Mouse (Mus musculus): Measurements from ENCODE around the gene Sec14l3.

Gene Sec14l3

DNA sequence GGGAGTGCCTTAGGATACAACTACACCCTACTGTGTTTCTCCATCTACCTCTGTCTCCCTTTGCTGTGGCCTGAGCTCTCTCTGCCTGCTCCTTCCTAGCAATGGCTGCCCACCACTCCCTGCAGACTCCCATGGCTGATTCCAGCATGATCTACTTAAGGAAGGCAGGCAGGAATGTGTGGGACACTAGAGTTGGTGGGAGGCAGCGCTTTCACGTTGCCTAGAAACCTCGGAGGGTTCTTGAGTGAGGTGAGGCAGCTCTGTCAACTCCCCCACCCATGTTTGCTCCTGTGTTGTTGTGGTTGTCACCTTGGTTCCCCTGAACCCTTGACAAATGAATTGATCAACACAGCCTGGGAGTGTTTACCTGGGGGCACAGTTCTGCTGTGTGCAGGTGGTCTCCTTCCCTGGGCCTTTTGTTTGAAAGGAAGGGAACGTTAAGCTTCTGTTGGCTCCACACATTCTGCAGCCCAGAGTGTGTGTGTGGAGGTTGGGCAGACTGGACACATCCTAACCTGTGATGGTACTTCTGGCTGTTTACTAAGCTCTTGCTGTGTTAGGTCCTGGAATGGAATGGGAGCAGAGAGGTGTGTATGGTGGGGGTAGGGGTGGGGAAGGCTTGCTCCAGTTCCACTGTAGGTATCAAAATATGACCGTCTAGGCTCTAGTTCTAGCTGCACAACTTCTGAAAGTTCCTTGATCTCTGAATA, 3.6 kb upstream of the Sec14l3 start:
- in situ Hi-C loops (cut with MboI), result no loop called here

GRCm38 (mm10) chr11:4062523-4062922, 2.1 kb upstream of the Sec14l3 start:
- in situ Hi-C loops (cut with MboI), result no loop called here

- in situ Hi-C loops (cut with MboI), result no loop called here
Observed at GRCm38 (mm10) chr11:4062981-4063380, 1.7 kb upstream of the Sec14l3 start.

GRCm38 (mm10) chr11:4069664-4070063, 5.0 kb downstream of the Sec14l3 start:
- in situ Hi-C loops (cut with MboI), result no loop called here

DNA sequence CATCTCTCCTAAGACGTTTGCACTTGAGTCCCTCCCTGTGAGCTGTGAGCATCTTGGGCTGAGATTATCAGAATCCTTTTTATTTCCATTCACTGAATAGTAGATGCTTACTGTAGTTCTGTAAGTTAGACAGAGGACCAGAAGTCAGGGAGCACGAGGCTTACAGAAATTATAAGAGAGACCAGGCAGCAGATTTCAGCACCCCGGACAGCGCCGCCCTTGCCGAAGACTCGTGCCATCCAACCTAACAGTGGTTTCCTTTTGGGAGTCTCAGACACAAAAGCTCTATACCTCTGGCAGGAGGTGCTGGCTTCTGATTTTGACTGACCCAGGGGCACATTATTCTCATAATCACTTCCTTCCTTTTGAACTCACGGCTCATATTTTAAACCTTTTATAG, 12.0 kb downstream of the Sec14l3 start:
- in situ Hi-C loops (cut with MboI), result no loop called here

DNA sequence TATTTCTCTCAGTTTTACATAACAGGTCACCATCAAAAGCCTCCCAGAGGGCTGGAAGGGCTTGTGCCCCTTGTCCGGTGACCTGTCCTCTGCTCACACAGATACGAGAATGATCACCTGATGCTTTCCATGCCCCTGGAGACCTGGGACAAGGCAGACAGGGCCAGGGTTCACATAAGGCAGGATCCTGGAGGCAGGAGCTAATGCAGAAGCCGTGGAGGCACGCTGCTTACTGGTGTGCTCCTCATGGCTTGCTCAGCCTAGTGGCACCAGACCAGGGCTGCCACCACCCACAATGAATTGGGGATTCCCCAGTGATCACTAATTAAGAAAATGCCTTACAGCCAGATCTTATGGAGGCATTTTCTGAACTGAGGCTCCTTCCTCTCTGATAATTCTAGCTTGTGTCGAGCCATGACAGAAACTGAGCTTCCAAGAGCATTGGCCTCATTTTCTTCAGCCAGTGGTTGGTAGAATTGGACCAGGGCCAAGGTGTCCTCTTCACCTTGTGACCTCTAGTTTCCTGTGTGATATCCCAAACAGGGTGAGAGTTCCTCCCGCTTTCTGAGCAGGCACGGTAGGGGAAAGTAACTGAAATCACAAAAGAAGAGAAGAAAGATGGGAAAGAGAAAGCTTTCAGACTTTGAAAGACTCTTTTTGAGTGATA, 13.8 kb downstream of the Sec14l3 start:
- in situ Hi-C loops (cut with MboI), result no loop called here

- in situ Hi-C loops (cut with MboI), result no loop called here
Observed at GRCm38 (mm10) chr11:4080219-4080618, 15.6 kb downstream of the Sec14l3 start.

- in situ Hi-C loops (cut with MboI), result no loop called here
Observed at GRCm38 (mm10) chr11:4083316-4084078, 18.9 kb downstream of the Sec14l3 start.

DNA sequence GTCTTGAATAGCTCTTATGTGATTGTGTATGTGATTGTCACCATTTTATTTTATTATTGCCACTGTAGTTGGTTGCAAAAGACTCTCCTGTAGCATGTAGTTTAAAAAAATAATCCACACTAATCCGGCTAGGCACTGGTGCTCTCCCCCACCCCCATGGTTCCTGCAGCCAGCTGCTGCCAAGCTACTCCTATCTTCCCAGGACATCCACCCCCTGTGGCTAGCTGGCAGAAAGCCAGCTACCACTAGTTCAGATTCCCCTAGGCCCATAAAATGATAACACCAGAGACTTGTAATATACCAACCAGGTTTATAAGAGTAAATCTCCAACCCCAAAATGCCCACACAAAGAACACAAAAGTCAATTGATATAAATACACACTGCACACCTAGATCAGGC, 21.6 kb downstream of the Sec14l3 start:
- in situ Hi-C loops (cut with MboI), result no loop called here

DNA sequence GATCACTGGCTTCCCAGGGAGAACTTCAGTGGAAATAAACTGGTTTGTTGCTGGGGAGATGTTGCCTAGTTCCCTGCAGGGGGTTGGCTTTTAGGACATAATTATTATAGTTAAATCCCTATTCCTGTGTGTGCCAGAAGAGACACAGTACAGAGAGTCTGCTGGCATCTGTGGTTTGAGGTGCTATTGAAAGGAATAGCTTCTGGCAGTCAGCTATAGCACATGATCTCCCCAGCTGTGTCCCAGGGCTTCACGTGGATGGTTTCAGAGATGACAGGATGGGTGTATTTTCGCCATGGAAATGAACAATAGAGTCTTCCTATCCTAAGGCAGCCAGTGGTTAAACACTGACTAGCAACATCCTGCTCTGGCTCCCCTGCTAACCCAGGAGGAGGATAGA, 22.6 kb downstream of the Sec14l3 start:
- in situ Hi-C loops (cut with MboI), result no loop called here

- in situ Hi-C loops (cut with MboI), result no loop called here
Observed at GRCm38 (mm10) chr11:4093459-4094377, 29.1 kb downstream of the Sec14l3 start.

- in situ Hi-C loops (cut with MboI), result no loop called here
Observed at GRCm38 (mm10) chr11:4094378-4095170, 29.9 kb downstream of the Sec14l3 start.

GRCm38 (mm10) chr11:4095171-4096053, 30.8 kb downstream of the Sec14l3 start, which contains the start of gene Mtfp1:
TSS of gene Mtfp1 (minus strand) at chr11:4095445.
- in situ Hi-C loops (cut with MboI), result no loop called here

GRCm38 (mm10) chr11:4096054-4096984, 31.7 kb downstream of the Sec14l3 start:
- in situ Hi-C loops (cut with MboI), result no loop called here

DNA sequence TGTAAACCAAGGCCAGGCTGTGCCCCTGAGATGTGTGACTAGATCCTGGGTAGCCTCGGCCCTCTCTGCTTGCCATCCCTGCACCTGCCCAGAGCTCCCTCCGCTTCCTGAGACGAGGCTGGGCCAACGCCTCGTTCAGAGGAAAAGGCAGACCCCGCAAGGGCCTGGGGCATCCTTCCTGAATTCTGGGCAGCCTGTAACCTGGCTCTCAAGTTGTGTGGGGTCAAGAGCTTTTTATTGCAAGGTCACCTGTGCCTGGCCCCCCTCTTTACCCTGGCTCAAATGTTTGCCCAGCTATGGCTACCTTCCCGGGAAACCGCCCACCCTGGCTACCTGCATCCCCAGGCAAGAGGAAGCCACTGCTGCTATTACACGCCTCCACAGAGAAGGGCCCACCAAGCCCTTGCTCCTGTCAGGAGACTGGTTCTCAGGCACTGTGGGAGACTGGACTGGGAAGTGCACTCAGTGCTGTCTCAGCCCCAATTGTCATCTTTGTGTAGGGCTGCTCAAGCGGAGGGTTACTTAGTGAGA, 32.5 kb downstream of the Sec14l3 start:
- in situ Hi-C loops (cut with MboI), result no loop called here

DNA sequence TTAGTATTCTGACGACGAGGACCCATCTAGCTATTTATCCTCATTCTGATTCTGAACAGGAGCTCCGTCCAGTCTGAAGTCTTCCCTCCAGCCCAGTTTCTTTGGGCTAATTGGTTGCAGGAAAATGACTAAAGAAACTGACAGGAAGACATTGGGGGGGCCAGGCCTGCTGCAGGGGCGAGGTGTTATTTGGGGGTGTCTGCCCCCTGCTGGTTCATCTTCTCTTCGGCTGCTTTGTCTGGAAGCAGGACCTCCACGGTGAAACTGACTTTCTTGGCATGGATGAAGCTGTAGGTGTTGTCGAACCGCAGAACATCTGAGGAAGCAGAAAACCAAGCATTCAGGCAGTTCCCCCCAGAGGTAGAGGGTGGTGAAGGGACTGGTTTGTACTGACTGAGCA, 33.5 kb downstream of the Sec14l3 start:
- in situ Hi-C loops (cut with MboI), result no loop called here

DNA sequence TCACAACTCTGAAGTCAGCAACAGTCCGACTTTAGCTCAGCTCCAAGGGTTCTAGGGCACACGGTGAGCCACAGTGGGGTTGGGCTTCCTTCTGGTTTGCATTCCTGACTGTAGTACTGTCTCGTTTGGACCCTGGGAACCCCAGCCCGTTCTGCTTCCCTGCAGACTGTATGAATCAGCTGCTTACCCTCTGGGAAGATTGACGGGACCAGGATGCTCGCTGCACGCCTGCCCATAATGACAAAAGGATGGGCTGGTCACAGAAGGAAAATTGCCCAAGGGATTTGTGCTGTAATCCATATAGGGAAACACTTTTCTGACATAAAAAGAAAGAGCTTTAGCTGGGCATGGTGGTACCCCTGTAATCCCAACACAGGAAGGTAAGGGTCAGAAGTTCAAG, 34.2 kb downstream of the Sec14l3 start:
- in situ Hi-C loops (cut with MboI), result no loop called here

DNA sequence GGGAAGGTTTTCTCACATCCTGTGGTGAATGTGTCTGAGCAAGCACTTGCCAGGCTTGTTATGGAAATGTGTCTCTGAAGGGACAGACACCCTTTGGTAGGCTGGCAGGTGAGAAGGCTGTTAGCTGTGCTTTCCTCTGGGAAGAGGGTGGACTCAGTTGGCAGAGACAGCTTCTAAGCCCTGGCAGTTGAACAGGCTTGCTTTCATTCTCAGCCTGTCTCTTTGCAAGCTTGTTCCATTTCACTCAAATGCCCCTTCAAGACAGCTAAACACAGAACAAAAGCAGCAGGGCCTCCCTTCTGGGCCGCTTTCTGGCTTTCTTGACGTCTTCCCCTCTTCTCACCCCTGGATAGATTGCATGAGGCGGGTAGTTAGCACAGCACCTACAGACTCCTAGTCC, 34.8 kb downstream of the Sec14l3 start:
- in situ Hi-C loops (cut with MboI), result no loop called here

GRCm38 (mm10) chr11:4101851-4102250, 37.2 kb downstream of the Sec14l3 start:
- in situ Hi-C loops (cut with MboI), result no loop called here

Measured in mature B cell (primary cell).